Mouse (Mus musculus) activated CD4-positive, CD25-positive, alpha-beta regulatory T cell (primary cell): ENCODE data around the gene 2010111I01Rik. TPM values are rescaled to one million over a fixed set of nuclear protein-coding genes. Genes with fewer than 3 reads are reported as not detected.

Experiments
- polyA plus RNA-seq, 2 experiments: library from polyadenylated mRNA; unstranded; fragments of 100-300 nt; shearing (Covaris generic); gene quantifications; one replicate each; pipeline ENCODE4 v1.2.1; 2017

Gene 2010111I01Rik
- 100 to 1,000 TPM; 176 to 253 TPM for polyA plus RNA-seq

DNA sequence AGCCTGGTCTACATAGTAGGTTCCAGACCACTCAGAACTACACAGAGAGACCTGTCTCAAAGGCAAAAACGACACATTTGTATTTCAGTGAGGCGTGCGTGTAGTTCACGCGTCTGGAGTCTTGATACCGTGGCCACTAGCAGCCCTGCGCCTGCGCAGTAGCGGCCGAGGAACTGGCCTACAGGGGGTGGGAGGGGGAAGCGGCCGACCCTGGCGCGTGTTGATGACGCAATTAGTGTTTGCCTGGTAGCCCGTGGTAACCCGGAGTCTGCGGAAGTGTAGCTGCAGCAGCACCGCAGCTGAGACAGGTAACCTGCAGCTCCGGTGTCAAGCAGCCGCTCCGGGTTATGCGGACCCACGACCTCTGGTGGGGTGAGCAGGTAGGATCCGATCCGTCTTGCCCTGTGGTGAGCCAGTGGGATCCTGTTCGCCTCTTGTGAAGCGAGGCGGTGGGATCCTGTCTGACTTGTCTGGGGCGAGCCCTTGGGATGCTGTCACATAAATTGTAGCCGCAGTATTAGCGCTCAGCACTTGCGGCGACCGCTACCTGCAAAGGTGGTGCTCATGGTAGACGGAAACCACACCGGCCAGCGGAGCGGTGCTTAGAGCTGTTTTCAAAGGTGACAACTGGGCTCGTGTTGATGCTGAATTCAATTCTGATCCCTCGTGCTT, at the start of gene 2010111I01Rik:
Gene 2010111I01Rik (plus strand): TSS at position 254 of the 672 bp plus-strand sequence.

Other genes starting within 250 kb of the 2010111I01Rik start
- 10 to 100 TPM; 13.1 to 15.8 TPM for gene Platr25, start 204.2 kb upstream of the 2010111I01Rik start, polyA plus RNA-seq
- 1 to 10 TPM; 4.8 to 6.5 TPM for gene Gm5141, start 179.1 kb upstream of the 2010111I01Rik start, polyA plus RNA-seq
- gene Fbp2, start 106.5 kb upstream of the 2010111I01Rik start, polyA plus RNA-seq, result not detected
- not detected for gene Fbp1, start 76.6 kb upstream of the 2010111I01Rik start, polyA plus RNA-seq